Mouse (Mus musculus) kidney, adult 11 months (tissue): ENCODE measurements around the gene Fam104a.

Experiments
- DNase-seq: peaks from one replicate; pipeline ENCODE4 v3.0.0; 2022

Fam104a gene

GRCm38 (mm10) chr11:113699643-113700042, 15.7 kb upstream of the Fam104a start:
- DNase-seq = no peak

GRCm38 (mm10) chr11:113698013-113698545, 14.1 kb upstream of the Fam104a start:
- DNase-seq = peak; percentile 87

GRCm38 (mm10) chr11:113697571-113697970, 13.6 kb upstream of the Fam104a start:
- DNase-seq = no peak

GRCm38 (mm10) chr11:113691851-113692250, 7.9 kb upstream of the Fam104a start:
- no peak for DNase-seq

- peak; percentile 60 for DNase-seq
Measured at GRCm38 (mm10) chr11:113691318-113691717, 7.4 kb upstream of the Fam104a start.

- DNase-seq = no peak
Measured at GRCm38 (mm10) chr11:113690506-113690905, 6.6 kb upstream of the Fam104a start.

GRCm38 (mm10) chr11:113687031-113687430, 3.1 kb upstream of the Fam104a start:
- DNase-seq = no peak

- DNase-seq = no peak
Measured at GRCm38 (mm10) chr11:113684707-113685426, 912 bp upstream of the Fam104a start.

GRCm38 (mm10) chr11:113683627-113683956, 363 bp downstream of the Fam104a start:
- no peak for DNase-seq

- DNase-seq = peak; percentile 58
Measured at GRCm38 (mm10) chr11:113682897-113683626, 893 bp downstream of the Fam104a start.

- no peak for DNase-seq
Measured at GRCm38 (mm10) chr11:113681979-113682378, 2.0 kb downstream of the Fam104a start.

- no peak for DNase-seq
Measured at GRCm38 (mm10) chr11:113680954-113681353, 3.0 kb downstream of the Fam104a start.

GRCm38 (mm10) chr11:113678373-113678772, 5.6 kb downstream of the Fam104a start:
- DNase-seq = peak; percentile 57

- DNase-seq = no peak
Measured at GRCm38 (mm10) chr11:113677378-113677777, 6.6 kb downstream of the Fam104a start.

GRCm38 (mm10) chr11:113676847-113677246, 7.1 kb downstream of the Fam104a start:
- no peak for DNase-seq

- no peak for DNase-seq
Measured at GRCm38 (mm10) chr11:113674595-113674994, 9.4 kb downstream of the Fam104a start.

- DNase-seq = no peak
Measured at GRCm38 (mm10) chr11:113673614-113674013, 10.3 kb downstream of the Fam104a start.

GRCm38 (mm10) chr11:113669711-113670110, 14.2 kb downstream of the Fam104a start:
- DNase-seq = no peak

- no peak for DNase-seq
Measured at GRCm38 (mm10) chr11:113668857-113669256, 15.1 kb downstream of the Fam104a start.

GRCm38 (mm10) chr11:113667704-113668103, 16.3 kb downstream of the Fam104a start:
- DNase-seq = no peak

- peak; percentile 73 for DNase-seq
Measured at GRCm38 (mm10) chr11:113667122-113667521, 16.8 kb downstream of the Fam104a start.

GRCm38 (mm10) chr11:113666648-113667047, 17.3 kb downstream of the Fam104a start:
- DNase-seq = peak; percentile 74

- DNase-seq = no peak
Measured at GRCm38 (mm10) chr11:113666205-113666604, 17.8 kb downstream of the Fam104a start.

GRCm38 (mm10) chr11:113664279-113664678, 19.7 kb downstream of the Fam104a start:
- no peak for DNase-seq
